ENCODE assay signal across 24 mouse cellular contexts in genomic region chr16:90598727-90599126, GRCm38 (mm10).
A peak's percentile ranks its signal among the peaks of the same experiment; 100 is the strongest.
DNase-seq lines count a peak whose midpoint lies in the region; ATAC-seq and TF ChIP-seq lines count a peak whose summit lies in the region.
"Had no signal": no experiment of that assay in that cellular context is flagged by ENCODE, and none has a peak within 500 bp of the region (broad histone marks: within the 10 kb centered on the region; RNA-seq: fewer than 3 reads in every experiment).

No protein-coding gene starts in this region.

- intact Hi-C loops in heart, postnatal 14 days (cut with DNase I) = no loop called here

- no peak for DNase-seq in embryonic facial prominence, embryonic 10.5 days (ENCODE audit: low spot score)
- DNase-seq in layer of hippocampus, adult 2 months (ENCODE audit: low spot score in 2 of 2) = peak in 1 of 2 experiments; percentile 6
- no peak for DNase-seq in layer of hippocampus, adult 18-20 months (ENCODE audit: low spot score in 2 of 2)
- DNase-seq in testis, postnatal 10 days (ENCODE audit: low spot score) = no peak
- no peak for DNase-seq in heart, postnatal 14 days
- DNase-seq: adrenal gland, postnatal 14 days; cerebellum, adult 11-12 months; kidney, adult 9 months; kidney, postnatal 10 days; lung, embryonic 14.5 days; lung, postnatal 14 days; thymus, postnatal 14 days had no signal

- no peaks in the 10 kb centered on the region for H3K36me3 ChIP-seq in embryonic facial prominence, embryonic 15.5 days
- H3K36me3 ChIP-seq in embryonic facial prominence, embryonic 10.5 days (replicated peaks) = no peaks in the 10 kb centered on the region
- H3K36me3 ChIP-seq in testis, adult 2 months (ENCODE audit: control insufficient read depth, insufficient read depth, low read length) = no peaks in the 10 kb centered on the region
- H3K36me3 ChIP-seq: G1E; heart, embryonic 12.5 days; liver, embryonic 15.5 days; midbrain, embryonic 10.5 days; midbrain, embryonic 15.5 days; neural tube, embryonic 13.5 days had no signal

- H3K9me3 ChIP-seq in embryonic facial prominence, embryonic 15.5 days (replicated peaks) = no peaks in the 10 kb centered on the region
- H3K9me3 ChIP-seq in embryonic facial prominence, embryonic 10.5 days = peaks cover 12% of the 10 kb centered on the region; the same call in 1 of the 2 replicates
- H3K9me3 ChIP-seq: liver, embryonic 15.5 days had no signal

- TF ChIP-seq CTCF in layer of hippocampus, adult 2 months (conservative IDR thresholded peaks at IDR 0.05) = no peak
- no peak for TF ChIP-seq CTCF in testis, adult 2 months (IDR thresholded peaks at IDR 0.05; ENCODE audit: control insufficient read depth, insufficient read depth, insufficient replicate concordance, low read depth, low read length)

- no peak overlapping the region for H3K4me3 ChIP-seq in embryonic facial prominence, embryonic 15.5 days (replicated peaks)
- H3K4me3 ChIP-seq in embryonic facial prominence, embryonic 10.5 days = no peak overlapping the region
- H3K4me3 ChIP-seq in layer of hippocampus, adult 2 months = no peak overlapping the region
- peak overlapping the region; percentile 86 for H3K4me3 ChIP-seq in testis, adult 2 months (ENCODE audit: control insufficient read depth, low read depth, low read length)
- H3K4me3 ChIP-seq: forebrain, embryonic 13.5 days; heart, adult 2 months; heart, embryonic 12.5 days; liver, embryonic 15.5 days; midbrain, embryonic 10.5 days; midbrain, embryonic 15.5 days; myocyte; neural tube, embryonic 13.5 days had no signal

- no peaks in the 10 kb centered on the region for H3K4me1 ChIP-seq in embryonic facial prominence, embryonic 15.5 days
- H3K4me1 ChIP-seq in embryonic facial prominence, embryonic 10.5 days = no peaks in the 10 kb centered on the region; the same call in 1 of the 2 replicates
- H3K4me1 ChIP-seq in testis, adult 2 months (ENCODE audit: control insufficient read depth, insufficient read depth, low read length) = 0 out of 2 replicates have a peak, but pooled peaks cover 3% of the 10 kb centered on the region
- H3K4me1 ChIP-seq: forebrain, embryonic 13.5 days; heart, embryonic 12.5 days; liver, embryonic 15.5 days; midbrain, embryonic 10.5 days; midbrain, embryonic 15.5 days; neural tube, embryonic 13.5 days had no signal

- no peak overlapping the region for H3K4me2 ChIP-seq in embryonic facial prominence, embryonic 15.5 days (replicated peaks)
- H3K4me2 ChIP-seq: forebrain, embryonic 13.5 days; heart, embryonic 12.5 days; liver, embryonic 15.5 days; lung, embryonic 14.5 days; midbrain, embryonic 15.5 days; neural tube, embryonic 13.5 days had no signal

- H3K9ac ChIP-seq in embryonic facial prominence, embryonic 15.5 days = no peak overlapping the region
- H3K9ac ChIP-seq: forebrain, embryonic 13.5 days; heart, embryonic 12.5 days; liver, embryonic 15.5 days; lung, embryonic 14.5 days; midbrain, embryonic 15.5 days; neural tube, embryonic 13.5 days had no signal

- peak; percentile 29; the same call in 1 of the 2 replicates for ATAC-seq in embryonic facial prominence, embryonic 15.5 days (ENCODE audit: insufficient number of reproducible peaks, low FRiP score, low TSS enrichment, low read depth)
- ATAC-seq: forebrain, embryonic 13.5 days; intestine, postnatal 0 days; midbrain, embryonic 15.5 days had no signal

- no peaks in the 10 kb centered on the region for H3K27me3 ChIP-seq in embryonic facial prominence, embryonic 15.5 days
- no peaks in the 10 kb centered on the region for H3K27me3 ChIP-seq in embryonic facial prominence, embryonic 10.5 days (replicated peaks; ENCODE audit: low read depth, poor library complexity, severe bottlenecking)
- H3K27me3 ChIP-seq in testis, adult 2 months (ENCODE audit: control insufficient read depth, insufficient read depth, low read length) = no peaks in the 10 kb centered on the region
- H3K27me3 ChIP-seq: forebrain, embryonic 13.5 days; heart, embryonic 12.5 days; liver, embryonic 15.5 days; midbrain, embryonic 15.5 days; neural tube, embryonic 13.5 days had no signal

- WGBS in embryonic facial prominence, embryonic 15.5 days = 72% methylated on average over 7 of the region's 7 CpGs
- 85% methylated on average over 7 of the region's 7 CpGs for WGBS in embryonic facial prominence, embryonic 10.5 days

- TF ChIP-seq POLR2A in testis, adult 2 months (IDR thresholded peaks at IDR 0.05; ENCODE audit: control insufficient read depth, low read depth, low read length) = peak; percentile 58; the same call in 1 of the 2 replicates

- no peak overlapping the region for H3K27ac ChIP-seq in embryonic facial prominence, embryonic 15.5 days (replicated peaks)
- no peak overlapping the region for H3K27ac ChIP-seq in embryonic facial prominence, embryonic 10.5 days (replicated peaks)
- peak overlapping the region; percentile 51; the same call in 1 of the 2 replicates for H3K27ac ChIP-seq in layer of hippocampus, adult 2 months
- H3K27ac ChIP-seq in testis, adult 2 months (ENCODE audit: control insufficient read depth, insufficient read depth, low read depth, low read length) = peak overlapping the region; percentile 20; the same call in 1 of the 2 replicates
- H3K27ac ChIP-seq: forebrain, embryonic 13.5 days; heart, adult 2 months; liver, embryonic 15.5 days; midbrain, embryonic 10.5 days; midbrain, embryonic 15.5 days; neural tube, embryonic 13.5 days had no signal

Comparison
In these comparisons a context has a peak if more than half of its experiments do, and no peak if none do; other contexts are left out.
1. H3K27ac ChIP-seq: peak in layer of hippocampus, adult 2 months (single experiment) and testis, adult 2 months (single experiment); none in embryonic facial prominence, embryonic 15.5 days (single experiment) and embryonic facial prominence, embryonic 10.5 days (single experiment).